8 mouse cellular contexts compared by ENCODE assay signal in the genomic region with DNA sequence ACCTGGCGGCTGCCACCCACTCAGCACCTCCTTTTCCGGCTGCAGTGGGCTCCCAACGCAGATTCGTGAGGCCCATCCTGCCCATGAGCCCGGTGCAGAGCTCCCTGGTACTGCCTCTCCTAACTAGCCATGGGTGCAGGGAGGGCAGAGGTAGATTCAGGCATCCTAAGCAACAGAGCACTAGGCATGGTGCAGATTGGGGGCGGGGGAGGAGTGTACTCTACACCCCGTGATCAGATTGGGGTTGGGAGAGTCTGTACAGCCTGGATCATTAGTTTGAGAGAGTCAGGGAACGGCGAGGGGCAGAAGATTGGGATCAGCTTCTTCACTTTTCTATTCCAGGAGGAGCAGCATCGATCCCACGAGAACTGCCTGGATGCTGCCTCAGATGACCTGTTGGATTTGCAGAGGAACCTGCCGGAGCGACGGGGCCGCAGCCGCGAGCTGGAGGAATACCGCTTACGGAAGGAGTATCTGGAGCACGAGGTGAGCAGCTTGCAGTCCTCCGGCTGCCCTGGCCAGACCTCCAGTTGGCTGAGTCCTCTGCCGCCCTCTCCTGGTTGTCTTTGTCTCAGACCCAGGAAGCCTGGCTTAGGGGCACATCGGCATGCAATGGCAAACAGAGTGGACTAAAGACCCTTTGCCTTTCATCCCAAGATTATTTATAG. TPM values are rescaled to one million over a fixed set of nuclear protein-coding genes. Genes with fewer than 3 reads are reported as not detected.
DNase-seq lines count a peak whose midpoint lies in the region; ATAC-seq lines count a peak whose summit lies in the region.

No protein-coding gene starts in this region.

- H3K27me3 ChIP-seq in embryonic facial prominence, embryonic 12.5 days = 0 out of 2 replicates have a peak, but pooled peaks cover 7% of the 10 kb centered on the region
- H3K27me3 ChIP-seq in heart, embryonic 12.5 days (replicated peaks) = peaks cover 54% of the 10 kb centered on the region
- no peaks in the 10 kb centered on the region for H3K27me3 ChIP-seq in kidney, embryonic 14.5 days (ENCODE audit: control insufficient read depth, insufficient read depth, low read length)
- no peaks in the 10 kb centered on the region for H3K27me3 ChIP-seq in liver, embryonic 16.5 days (ENCODE audit: control insufficient read depth, insufficient read depth, low read depth, low read length)
- 0 out of 2 replicates have a peak, but pooled peaks cover 2% of the 10 kb centered on the region for H3K27me3 ChIP-seq in neural tube, embryonic 12.5 days (replicated peaks)
- H3K27me3 ChIP-seq in stomach, embryonic 16.5 days (ENCODE audit: control insufficient read depth, insufficient read depth, low read length) = no peaks in the 10 kb centered on the region

- H3K9ac ChIP-seq in embryonic facial prominence, embryonic 12.5 days = 0 out of 2 replicates have a peak overlapping the region, but pooled peaks have one; percentile 27
- peak overlapping the region; percentile 57; the same call in 1 of the 2 replicates for H3K9ac ChIP-seq in heart, embryonic 12.5 days
- H3K9ac ChIP-seq in kidney, embryonic 14.5 days (ENCODE audit: low read depth, low read length) = no peak overlapping the region
- H3K9ac ChIP-seq in liver, embryonic 16.5 days (ENCODE audit: low read depth, low read length) = no peak overlapping the region
- H3K9ac ChIP-seq in neural tube, embryonic 12.5 days = 0 out of 2 replicates have a peak overlapping the region, but pooled peaks have one; percentile 29
- peak overlapping the region; percentile 55 for H3K9ac ChIP-seq in stomach, embryonic 16.5 days (ENCODE audit: low read length)

- peak overlapping the region; percentile 20; the same call in 1 of the 2 replicates for H3K4me3 ChIP-seq in embryonic facial prominence, embryonic 12.5 days
- peak overlapping the region; percentile 14 for H3K4me3 ChIP-seq in heart, embryonic 12.5 days
- H3K4me3 ChIP-seq in kidney, embryonic 14.5 days (ENCODE audit: low read length) = peak overlapping the region; percentile 23; the same call in 1 of the 2 replicates
- no peak overlapping the region for H3K4me3 ChIP-seq in liver, embryonic 16.5 days (ENCODE audit: low read depth, low read length)
- no peak overlapping the region for H3K4me3 ChIP-seq in neural tube, embryonic 12.5 days
- peak overlapping the region; percentile 27 for H3K4me3 ChIP-seq in stomach, embryonic 16.5 days (replicated peaks; ENCODE audit: low read length)

- peak; percentile 53 for DNase-seq in A20 (ENCODE audit: low read depth, low spot score)
- DNase-seq in adrenal gland, postnatal 25 days = peak; percentile 75

- H3K27ac ChIP-seq in embryonic facial prominence, embryonic 12.5 days = no peak overlapping the region
- no peak overlapping the region for H3K27ac ChIP-seq in heart, embryonic 12.5 days (ENCODE audit: poor library complexity, severe bottlenecking)
- no peak overlapping the region for H3K27ac ChIP-seq in kidney, embryonic 14.5 days (ENCODE audit: low read depth, low read length)
- H3K27ac ChIP-seq in liver, embryonic 16.5 days (ENCODE audit: low read length) = no peak overlapping the region
- H3K27ac ChIP-seq in neural tube, embryonic 12.5 days = no peak overlapping the region
- H3K27ac ChIP-seq in stomach, embryonic 16.5 days (ENCODE audit: low read length) = no peak overlapping the region

- WGBS in embryonic facial prominence, embryonic 12.5 days = 9% methylated on average over 23 of the region's 23 CpGs
- 7% methylated on average over 23 of the region's 23 CpGs for WGBS in heart, embryonic 12.5 days
- WGBS in kidney, embryonic 14.5 days = 12% methylated on average over 23 of the region's 23 CpGs
- 40% methylated on average over 23 of the region's 23 CpGs for WGBS in liver, embryonic 16.5 days (ENCODE audit: insufficient replicate concordance)
- 8% methylated on average over 23 of the region's 23 CpGs for WGBS in neural tube, embryonic 12.5 days
- 14% methylated on average over 23 of the region's 23 CpGs for WGBS in stomach, embryonic 16.5 days

- H3K9me3 ChIP-seq in embryonic facial prominence, embryonic 12.5 days = no peaks in the 10 kb centered on the region
- no peaks in the 10 kb centered on the region for H3K9me3 ChIP-seq in heart, embryonic 12.5 days (replicated peaks)
- no peaks in the 10 kb centered on the region for H3K9me3 ChIP-seq in kidney, embryonic 14.5 days (ENCODE audit: control insufficient read depth, low read length)
- no peaks in the 10 kb centered on the region for H3K9me3 ChIP-seq in liver, embryonic 16.5 days (replicated peaks; ENCODE audit: control insufficient read depth, low read length)
- no peaks in the 10 kb centered on the region for H3K9me3 ChIP-seq in neural tube, embryonic 12.5 days
- H3K9me3 ChIP-seq in stomach, embryonic 16.5 days (replicated peaks; ENCODE audit: control insufficient read depth, low read length) = no peaks in the 10 kb centered on the region

- H3K4me2 ChIP-seq in embryonic facial prominence, embryonic 12.5 days (replicated peaks) = peak overlapping the region; percentile 58
- peak overlapping the region; percentile 58 for H3K4me2 ChIP-seq in heart, embryonic 12.5 days
- H3K4me2 ChIP-seq in kidney, embryonic 14.5 days (replicated peaks; ENCODE audit: low read depth, low read length) = peak overlapping the region; percentile 41
- H3K4me2 ChIP-seq in liver, embryonic 16.5 days (ENCODE audit: low read depth, low read length) = 0 out of 2 replicates have a peak overlapping the region, but pooled peaks have one; percentile 15
- peak overlapping the region; percentile 54 for H3K4me2 ChIP-seq in neural tube, embryonic 12.5 days (replicated peaks)
- peak overlapping the region; percentile 52 for H3K4me2 ChIP-seq in stomach, embryonic 16.5 days (ENCODE audit: low read depth, low read length)

- H3K36me3 ChIP-seq in embryonic facial prominence, embryonic 12.5 days = no peaks in the 10 kb centered on the region
- H3K36me3 ChIP-seq in heart, embryonic 12.5 days = no peaks in the 10 kb centered on the region
- no peaks in the 10 kb centered on the region for H3K36me3 ChIP-seq in kidney, embryonic 14.5 days (ENCODE audit: control insufficient read depth, insufficient read depth, low read length)
- peaks cover 7% of the 10 kb centered on the region for H3K36me3 ChIP-seq in liver, embryonic 16.5 days (ENCODE audit: control insufficient read depth, insufficient read depth)
- no peaks in the 10 kb centered on the region for H3K36me3 ChIP-seq in neural tube, embryonic 12.5 days
- no peaks in the 10 kb centered on the region for H3K36me3 ChIP-seq in stomach, embryonic 16.5 days (ENCODE audit: control insufficient read depth, insufficient read depth, low read length)

- peaks cover 5% of the 10 kb centered on the region; the same call in 1 of the 2 replicates for H3K4me1 ChIP-seq in embryonic facial prominence, embryonic 12.5 days
- H3K4me1 ChIP-seq in heart, embryonic 12.5 days (replicated peaks) = peaks cover 9% of the 10 kb centered on the region; the same call in 1 of the 2 replicates
- peaks cover 15% of the 10 kb centered on the region for H3K4me1 ChIP-seq in kidney, embryonic 14.5 days (ENCODE audit: control insufficient read depth, insufficient read depth, low read length)
- no peaks in the 10 kb centered on the region for H3K4me1 ChIP-seq in liver, embryonic 16.5 days (ENCODE audit: control insufficient read depth, low read depth, low read length)
- peaks cover 11% of the 10 kb centered on the region; the same call in 1 of the 2 replicates for H3K4me1 ChIP-seq in neural tube, embryonic 12.5 days
- H3K4me1 ChIP-seq in stomach, embryonic 16.5 days (ENCODE audit: control insufficient read depth, insufficient read depth, low read length) = 0 out of 2 replicates have a peak, but pooled peaks cover 3% of the 10 kb centered on the region

- peak; percentile 72; the same call in 1 of the 2 replicates for ATAC-seq in embryonic facial prominence, embryonic 12.5 days (ENCODE audit: insufficient number of reproducible peaks, insufficient read depth, low FRiP score, low TSS enrichment)
- ATAC-seq in heart, embryonic 12.5 days (ENCODE audit: insufficient number of reproducible peaks, low FRiP score) = peak; percentile 66; the same call in 1 of the 2 replicates
- peak; percentile 62 for ATAC-seq in kidney, embryonic 14.5 days (ENCODE audit: low FRiP score, low TSS enrichment)
- peak; percentile 57 for ATAC-seq in liver, embryonic 16.5 days (ENCODE audit: low read depth)
- peak; percentile 67 for ATAC-seq in neural tube, embryonic 12.5 days (ENCODE audit: low FRiP score, low read depth)
- ATAC-seq in stomach, embryonic 16.5 days (ENCODE audit: insufficient read depth, low FRiP score) = peak; percentile 78; the same call in 1 of the 2 replicates

RNA-seq across cellular contexts. Expression of a gene that starts 38.1 kb away (rescaled TPM):
- 2.5 and 3.6 TPM in 2 replicates for total RNA-seq in adrenal gland, postnatal 25 days (2021)
- polyA plus RNA-seq in embryonic facial prominence, embryonic 12.5 days (2016; fragmentation: Nextera tagmentation; extraction: Ambion mirVana) = 0.93 and 2.1 TPM in 2 replicates
- 0.42 and 1.3 TPM in 2 replicates for polyA plus RNA-seq in heart, embryonic 12.5 days (2016; fragmentation: Nextera tagmentation; extraction: Ambion mirVana)
- polyA plus RNA-seq in kidney, embryonic 14.5 days (2014; fragmentation: Nextera tagmentation; extraction: Ambion mirVana) = 1.1 and 4.6 TPM in 2 replicates
- polyA plus RNA-seq in liver, embryonic 16.5 days (2015; fragmentation: Nextera tagmentation; extraction: Ambion mirVana) = 6.8 and 7.3 TPM in 2 replicates
- polyA plus RNA-seq in neural tube, embryonic 12.5 days (2016; fragmentation: Nextera tagmentation; extraction: Ambion mirVana) = 0.43 and 0.47 TPM in 2 replicates
- 9.4 and 10.2 TPM in 2 replicates for polyA plus RNA-seq in stomach, embryonic 16.5 days (2015; fragmentation: Nextera tagmentation; extraction: Ambion mirVana)

Comparison
In these comparisons a context has a peak if more than half of its experiments do, and no peak if none do; other contexts are left out.
1. H3K4me3 ChIP-seq: peak in embryonic facial prominence, embryonic 12.5 days (single experiment), heart, embryonic 12.5 days (single experiment), kidney, embryonic 14.5 days (single experiment) and stomach, embryonic 16.5 days (single experiment); none in liver, embryonic 16.5 days (single experiment) and neural tube, embryonic 12.5 days (single experiment).
2. H3K9ac ChIP-seq: peak in embryonic facial prominence, embryonic 12.5 days (single experiment), heart, embryonic 12.5 days (single experiment), neural tube, embryonic 12.5 days (single experiment) and stomach, embryonic 16.5 days (single experiment); none in kidney, embryonic 14.5 days (single experiment) and liver, embryonic 16.5 days (single experiment).
3. Peak in every context shown above with its lines, with median percentiles within 50 percentile points of each other: ATAC-seq and H3K4me2 ChIP-seq.